Mouse (Mus musculus) brain, embryonic 14.5 days (tissue): ENCODE measurements around the gene Lhfpl2.

Experiments
- CTCF ChIP-seq: fragments of 200-500 bp; IDR thresholded peaks from 2 replicates; pipeline ENCODE4 v1.5.1; 2012; ENCODE audit warnings: inconsistent platforms, mild to moderate bottlenecking, moderate library complexity, borderline replicate concordance; ENCODE audit not compliant: insufficient read depth, insufficient read length; ENCODE audit errors: extremely low read depth
- POLR2A ChIP-seq: fragments of 200-500 bp; IDR thresholded peaks from 2 replicates; pipeline ENCODE4 v1.6.1; 2012; ENCODE audit warnings: mild to moderate bottlenecking, inconsistent platforms, borderline replicate concordance; ENCODE audit not compliant: poor library complexity, insufficient read depth, insufficient read length, severe bottlenecking; ENCODE audit errors: extremely low read depth

DNA sequence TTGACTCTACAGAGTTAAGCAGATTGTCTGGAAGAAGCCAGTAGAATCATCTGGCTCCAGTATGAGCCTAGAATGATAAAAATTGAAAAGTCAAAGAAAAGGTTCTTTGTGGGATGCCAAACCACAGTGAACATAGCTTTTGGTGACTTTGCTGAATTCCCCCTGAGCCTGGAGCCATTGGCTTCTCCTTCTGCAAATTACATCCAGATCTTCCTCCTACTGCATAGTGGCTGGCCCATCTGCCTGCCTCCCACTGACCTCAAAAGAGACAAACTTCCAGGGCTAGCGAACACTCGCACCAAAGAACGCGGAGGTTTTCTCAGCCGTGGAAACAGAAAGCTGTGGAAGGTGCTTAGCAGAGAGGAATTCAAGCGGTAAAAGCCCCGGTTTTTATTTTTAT lies 49.4 kb downstream of the Lhfpl2 start:
- no peak for TF ChIP-seq CTCF
- no peak for TF ChIP-seq POLR2A
